Mouse (Mus musculus) intestine, embryonic 16.5 days (tissue): ENCODE measurements around the gene Atf6b. TPM values are rescaled to one million over a fixed set of nuclear protein-coding genes. Genes with fewer than 3 reads are reported as not detected.

Experiments used
- ATAC-seq: fragments of 200-750 bp; cut with Nextera tagmentation; 2 replicates; pipeline ENCODE4 v1.8.0; 2017; ENCODE audit warnings: moderate TSS enrichment, moderate library complexity
- H3K27ac ChIP-seq: fragments of 300-500 bp; sonication (generic); 2 replicates; pipeline ENCODE4 v1.5.1; 2014; ENCODE audit warnings: mild to moderate bottlenecking, low read length
- H3K27me3 ChIP-seq: fragments of 300-500 bp; sonication (generic); replicated peaks from 2 replicates; pipeline ENCODE4 v1.6.1; 2014; ENCODE audit warnings: low read length, control low read depth, mixed read lengths; ENCODE audit not compliant: control insufficient read depth, insufficient read depth
- H3K36me3 ChIP-seq: fragments of 300-500 bp; sonication (generic); 2 replicates; pipeline ENCODE4 v1.6.1; 2014; ENCODE audit warnings: low read length, control low read depth; ENCODE audit not compliant: control insufficient read depth, insufficient read depth
- H3K4me1 ChIP-seq: fragments of 300-500 bp; sonication (generic); 2 replicates; pipeline ENCODE4 v1.6.1; 2014; ENCODE audit warnings: low read length, control low read depth, mixed read lengths; ENCODE audit not compliant: control insufficient read depth, insufficient read depth
- H3K4me2 ChIP-seq: fragments of 300-500 bp; sonication (generic); 2 replicates; pipeline ENCODE4 v1.6.1; 2014; ENCODE audit warnings: low read depth, low read length, control low read depth
- H3K4me3 ChIP-seq: fragments of 300-500 bp; sonication (generic); 2 replicates; pipeline ENCODE4 v1.5.1; 2014; ENCODE audit warnings: mild to moderate bottlenecking, low read length
- H3K9ac ChIP-seq: fragments of 300-500 bp; sonication (generic); 2 replicates; pipeline ENCODE4 v1.6.1; 2014; ENCODE audit warnings: low read depth, low read length
- H3K9me3 ChIP-seq: fragments of 300-500 bp; sonication (generic); 2 replicates; pipeline ENCODE4 v1.6.1; 2016; ENCODE audit warnings: low read length, control low read depth; ENCODE audit not compliant: control insufficient read depth
- WGBS: fragments of 180-500 bp; shearing (Covaris S2); extraction: QIAGEN DNeasy Blood & Tissue Kit; methylation state at CpG from one replicate; pipeline ENCODE4 v1.1.7; 2014; 5-methylcytosine and 5-hydroxymethylcytosine counted together
- polyA plus RNA-seq: library from polyadenylated mRNA; unstranded; fragments of >200 nt; fragmentation: Nextera tagmentation; extraction: Ambion mirVana; gene quantifications from 2 replicates; pipeline ENCODE4 v1.2.1, GENCODE M21; 2015

The Atf6b gene
- polyA plus RNA-seq, 1 experiment from 2014 or later, result 69.1 TPM

DNA sequence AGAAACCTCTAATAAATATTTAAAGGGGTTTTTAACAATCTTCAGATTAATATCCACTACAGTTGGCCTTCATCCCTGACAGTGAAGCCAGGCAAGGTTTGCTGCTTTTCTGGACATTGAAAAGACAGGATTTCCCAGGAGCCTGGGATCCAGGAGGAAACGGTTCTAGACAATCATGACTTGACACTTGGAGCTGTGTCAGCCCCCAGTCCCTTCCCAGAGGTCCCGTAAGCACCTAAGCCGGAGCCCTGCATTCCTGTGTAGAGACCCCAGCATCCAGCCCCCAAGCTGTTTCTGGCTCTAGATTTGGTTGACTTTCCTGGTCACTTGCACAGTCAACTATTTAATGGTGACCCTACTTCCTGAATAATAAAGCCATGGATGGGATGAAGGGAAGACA is 11.6 kb downstream of the Atf6b start:
- Histone ChIP-seq H3K4me2 (no peak overlapping the region), H3K27me3 (peaks cover 12% of the 10 kb centered on the region), H3K9ac (no peak overlapping the region), H3K4me3 (no peak overlapping the region), H3K4me1 (peaks cover 36% of the 10 kb centered on the region), H3K9me3 (no peaks in the 10 kb centered on the region), H3K36me3 (no peaks in the 10 kb centered on the region), H3K27ac (no peak overlapping the region)
- 75% methylated on average over 3 of the region's 3 CpGs for WGBS
- no peak for ATAC-seq

DNA sequence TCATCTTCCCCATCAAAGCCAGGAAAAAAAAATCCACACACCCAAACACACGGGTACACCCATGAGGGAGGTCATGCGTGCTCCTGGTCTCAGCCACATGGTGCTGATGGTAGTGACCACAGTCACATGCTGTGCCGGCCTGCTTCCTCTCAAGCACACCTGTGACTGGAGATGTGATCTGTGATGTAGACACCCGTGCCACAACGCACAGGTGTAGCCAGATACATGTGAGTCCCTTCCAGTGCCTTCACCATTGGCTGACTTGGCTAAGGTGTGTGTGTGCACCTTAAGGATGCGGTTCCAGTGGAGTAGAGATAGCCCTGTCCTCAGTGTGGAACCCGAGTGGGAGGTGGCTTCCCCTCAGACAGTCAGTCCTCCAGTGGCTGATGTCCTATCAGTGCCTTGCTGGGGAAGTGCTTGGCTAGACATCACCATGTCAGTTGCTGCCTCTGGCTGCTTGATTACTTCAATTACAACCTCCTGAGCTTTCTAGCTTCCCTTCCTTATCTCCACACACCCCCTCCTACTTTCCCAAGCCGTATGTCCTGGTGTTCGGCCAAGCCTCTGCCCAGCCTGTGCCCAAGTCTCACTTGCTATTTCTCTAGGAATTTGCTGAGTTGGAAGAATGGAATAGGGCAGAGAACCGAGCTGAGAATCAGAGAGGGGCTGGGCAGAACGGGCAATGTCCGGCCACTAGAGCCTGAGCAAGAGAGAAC is 12.4 kb downstream of the Atf6b start:
- no peaks in the 10 kb centered on the region for H3K36me3 ChIP-seq
- H3K27ac ChIP-seq, result no peak overlapping the region
- WGBS, result 56% methylated on average over 12 of the region's 12 CpGs
- no peaks in the 10 kb centered on the region for H3K9me3 ChIP-seq
- H3K4me1 ChIP-seq, result peaks cover 36% of the 10 kb centered on the region
- no peak overlapping the region for H3K9ac ChIP-seq
- ATAC-seq, result no peak
- no peak overlapping the region for H3K4me3 ChIP-seq
- no peak overlapping the region for H3K4me2 ChIP-seq
- H3K27me3 ChIP-seq, result peaks cover 12% of the 10 kb centered on the region

DNA sequence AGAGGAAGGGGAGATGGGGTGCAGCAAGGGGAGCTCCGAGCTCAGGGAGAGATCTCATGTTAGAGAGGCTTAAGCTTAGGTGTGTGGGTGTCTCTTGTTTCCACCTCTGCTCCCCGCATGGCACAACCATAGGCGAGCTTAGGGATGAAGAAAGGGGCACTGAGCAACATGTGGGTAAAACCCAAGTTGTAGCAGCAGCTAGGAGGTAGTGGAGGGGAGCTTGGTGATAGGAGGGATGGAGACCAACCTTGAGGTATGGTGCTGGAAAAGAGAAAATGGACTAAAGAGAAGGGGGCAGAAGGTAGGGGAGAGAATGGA is 12.9 kb downstream of the Atf6b start:
- WGBS, result 60% methylated on average over 3 of the region's 3 CpGs
- Histone ChIP-seq H3K9me3 (no peaks in the 10 kb centered on the region), H3K36me3 (no peaks in the 10 kb centered on the region), H3K27ac (no peak overlapping the region), H3K9ac (no peak overlapping the region), H3K4me3 (no peak overlapping the region), H3K4me1 (peaks cover 33% of the 10 kb centered on the region), H3K4me2 (no peak overlapping the region), H3K27me3 (peaks cover 12% of the 10 kb centered on the region)
- ATAC-seq, result no peak

DNA sequence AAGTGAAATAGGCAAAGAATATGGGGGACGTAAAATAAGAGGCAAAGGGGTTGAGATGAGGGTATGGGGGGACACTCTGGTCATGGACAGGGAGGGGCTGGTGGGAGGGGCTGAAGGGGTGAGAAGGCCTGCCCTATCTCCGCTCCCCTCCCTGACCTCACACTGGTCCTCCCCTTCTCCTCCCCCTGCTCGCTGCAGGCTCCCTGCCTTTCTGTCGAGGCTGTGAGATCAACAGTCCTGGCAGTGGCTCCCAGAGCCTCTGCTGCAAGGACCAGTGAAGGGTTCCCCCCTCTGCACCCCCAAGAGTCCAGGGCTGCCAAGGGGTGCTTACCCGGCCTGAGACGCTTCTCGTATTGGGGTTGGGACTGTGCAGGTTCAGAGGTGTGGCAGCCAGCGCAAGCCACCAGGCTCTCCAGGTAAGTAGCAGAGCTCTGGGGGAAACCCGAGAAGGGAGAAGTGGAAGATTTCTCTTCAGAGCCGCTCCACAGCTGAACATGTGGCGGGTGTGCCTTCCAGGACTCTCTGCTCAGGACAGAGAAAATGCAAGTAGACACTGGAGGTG is 13.4 kb downstream of the Atf6b start:
- H3K27ac ChIP-seq, result peak overlapping the region; percentile 24; the same call in 1 of the 2 replicates
- peak overlapping the region; percentile 52 for H3K4me2 ChIP-seq
- no peaks in the 10 kb centered on the region for H3K36me3 ChIP-seq
- H3K9me3 ChIP-seq, result no peaks in the 10 kb centered on the region
- peak overlapping the region; percentile 30; the same call in 1 of the 2 replicates for H3K4me3 ChIP-seq
- ATAC-seq, result no peak
- H3K9ac ChIP-seq, result peak overlapping the region; percentile 53
- peaks cover 29% of the 10 kb centered on the region for H3K4me1 ChIP-seq
- H3K27me3 ChIP-seq, result peaks cover 12% of the 10 kb centered on the region
- 36% methylated on average over 9 of the region's 11 CpGs for WGBS

DNA sequence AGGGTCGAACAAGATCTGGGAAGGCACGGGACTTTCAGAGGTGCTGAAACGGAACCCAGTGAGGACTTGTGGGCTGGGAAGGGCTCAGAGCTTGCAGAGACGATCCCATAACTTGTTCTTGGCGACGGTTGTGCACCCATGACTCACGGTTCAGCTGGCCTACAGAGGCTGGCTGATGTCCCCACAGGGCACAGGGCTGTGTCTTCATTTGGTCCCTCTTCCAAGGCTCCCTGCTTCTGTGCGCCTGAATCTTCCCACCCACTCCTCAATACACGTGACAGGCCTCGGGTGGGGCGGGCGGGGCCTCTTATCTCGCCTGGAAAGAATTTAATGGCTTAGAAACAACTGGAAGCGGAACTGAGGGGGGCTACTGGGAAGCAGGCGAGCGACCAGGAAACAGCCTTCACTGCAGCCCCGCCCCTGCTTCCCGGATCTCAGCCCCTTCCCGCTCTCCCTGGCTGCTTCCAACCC is 14.2 kb downstream of the Atf6b start:
- WGBS, result 3% methylated on average over 19 of the region's 19 CpGs
- H3K27me3 ChIP-seq, result peaks cover 12% of the 10 kb centered on the region
- H3K27ac ChIP-seq, result peak overlapping the region; percentile 38
- peak overlapping the region; percentile 30 for H3K4me3 ChIP-seq
- peak; percentile 52 for ATAC-seq
- no peaks in the 10 kb centered on the region for H3K9me3 ChIP-seq
- H3K4me2 ChIP-seq, result peak overlapping the region; percentile 52
- peak overlapping the region; percentile 53 for H3K9ac ChIP-seq
- peaks cover 22% of the 10 kb centered on the region for H3K4me1 ChIP-seq
- H3K36me3 ChIP-seq, result no peaks in the 10 kb centered on the region

DNA sequence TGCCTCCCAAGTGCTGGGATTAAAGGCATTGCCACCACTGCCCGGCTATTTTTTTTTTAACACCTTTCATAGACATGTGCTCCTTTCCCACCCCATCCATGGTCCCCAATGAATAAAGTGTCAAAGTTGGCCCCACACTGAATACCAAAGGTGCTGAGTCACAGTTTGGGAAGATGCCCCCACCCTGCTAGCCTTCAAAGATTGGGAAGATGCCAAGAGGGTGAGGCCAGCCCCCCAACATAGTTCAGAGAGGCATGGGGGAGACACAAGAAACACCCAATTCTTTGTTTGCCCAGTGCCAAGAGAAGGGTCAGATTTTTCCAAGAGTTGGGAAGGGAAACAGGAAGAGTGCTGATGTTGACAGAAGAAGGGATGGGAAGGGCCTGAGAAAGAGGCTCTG is 15.5 kb downstream of the Atf6b start:
- peaks cover 12% of the 10 kb centered on the region for H3K27me3 ChIP-seq
- no peak overlapping the region for H3K4me3 ChIP-seq
- H3K9ac ChIP-seq, result no peak overlapping the region
- WGBS, result 86% methylated on average over 1 of the region's 1 CpGs
- no peak for ATAC-seq
- H3K27ac ChIP-seq, result no peak overlapping the region
- peaks cover 14% of the 10 kb centered on the region for H3K4me1 ChIP-seq
- H3K9me3 ChIP-seq, result no peaks in the 10 kb centered on the region
- no peaks in the 10 kb centered on the region for H3K36me3 ChIP-seq
- no peak overlapping the region for H3K4me2 ChIP-seq

DNA sequence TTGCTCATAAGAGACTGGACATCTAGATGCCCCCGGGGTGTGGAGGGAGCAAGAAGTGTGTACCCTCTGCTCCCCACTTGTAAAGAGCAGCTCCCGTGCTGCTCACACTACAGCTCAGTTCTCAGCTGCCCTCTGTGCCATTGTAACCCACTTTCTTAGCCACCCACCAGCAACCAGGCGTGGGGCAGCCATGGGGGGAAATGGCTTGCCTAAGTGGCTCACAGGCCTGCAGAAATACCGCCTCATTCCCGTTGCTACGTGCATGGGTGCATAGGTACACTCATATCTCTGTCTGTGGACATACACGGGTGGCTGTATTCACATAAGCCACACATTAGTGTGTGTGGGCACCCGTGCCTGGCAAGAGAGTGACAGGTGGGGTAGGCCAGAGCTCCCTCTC is 16.0 kb downstream of the Atf6b start:
- Histone ChIP-seq H3K4me2 (no peak overlapping the region), H3K4me1 (peaks cover 14% of the 10 kb centered on the region), H3K27me3 (peaks cover 12% of the 10 kb centered on the region), H3K36me3 (no peaks in the 10 kb centered on the region), H3K9me3 (no peaks in the 10 kb centered on the region), H3K9ac (no peak overlapping the region), H3K27ac (no peak overlapping the region), H3K4me3 (no peak overlapping the region)
- ATAC-seq, result no peak
- 85% methylated on average over 8 of the region's 8 CpGs for WGBS

DNA sequence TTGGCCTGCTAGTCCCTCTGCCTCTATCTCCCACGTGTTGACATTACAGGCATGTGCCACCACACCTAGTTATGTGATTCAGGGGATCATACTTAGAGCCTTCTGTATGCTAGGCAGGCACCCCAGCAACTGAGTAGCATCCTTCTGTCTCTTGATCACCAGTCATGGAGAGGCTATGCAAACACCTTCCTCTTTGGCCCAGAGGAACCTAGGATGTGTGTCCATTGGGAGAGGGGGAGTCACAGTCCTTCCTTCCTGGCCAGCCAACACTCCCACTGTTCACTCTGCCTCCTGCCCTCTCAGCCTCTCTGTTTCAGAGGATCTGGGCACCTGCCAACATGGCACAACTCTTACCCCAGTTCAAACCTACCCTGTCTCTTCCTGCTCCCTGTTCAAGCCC is 16.6 kb downstream of the Atf6b start:
- H3K27me3 ChIP-seq, result peaks cover 12% of the 10 kb centered on the region
- H3K4me3 ChIP-seq, result no peak overlapping the region
- H3K4me2 ChIP-seq, result no peak overlapping the region
- peaks cover 14% of the 10 kb centered on the region for H3K4me1 ChIP-seq
- ATAC-seq, result no peak
- H3K36me3 ChIP-seq, result no peaks in the 10 kb centered on the region
- H3K9ac ChIP-seq, result no peak overlapping the region
- no peak overlapping the region for H3K27ac ChIP-seq
- H3K9me3 ChIP-seq, result no peaks in the 10 kb centered on the region
- 48% methylated on average over 1 of the region's 1 CpGs for WGBS

DNA sequence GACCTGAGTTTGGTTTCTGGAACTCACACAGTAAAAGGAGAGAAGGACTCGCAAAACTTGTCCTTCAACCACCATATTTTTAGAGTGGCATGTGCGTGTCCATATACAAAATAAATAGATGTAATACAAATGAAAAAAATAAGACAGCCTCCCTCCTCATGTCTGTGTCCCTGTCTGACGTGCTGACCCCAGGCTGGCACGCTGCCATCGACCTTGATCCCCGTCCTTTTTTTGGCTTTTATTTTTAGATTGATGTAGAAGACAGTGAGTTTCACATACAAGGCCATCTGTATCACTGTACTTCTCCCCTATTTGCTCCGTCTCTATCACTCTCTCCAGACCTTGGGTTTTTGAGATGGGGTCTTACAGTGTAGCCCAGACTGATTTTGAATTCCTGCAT is 17.5 kb downstream of the Atf6b start:
- H3K4me1 ChIP-seq, result peaks cover 14% of the 10 kb centered on the region
- H3K36me3 ChIP-seq, result no peaks in the 10 kb centered on the region
- H3K4me3 ChIP-seq, result no peak overlapping the region
- WGBS, result 68% methylated on average over 7 of the region's 7 CpGs
- ATAC-seq, result no peak
- H3K27ac ChIP-seq, result no peak overlapping the region
- no peak overlapping the region for H3K4me2 ChIP-seq
- peaks cover 4% of the 10 kb centered on the region for H3K27me3 ChIP-seq
- no peak overlapping the region for H3K9ac ChIP-seq
- no peaks in the 10 kb centered on the region for H3K9me3 ChIP-seq
